Mouse (Mus musculus) midbrain, embryonic 11.5 days (tissue): ENCODE results near the gene Chst14. TPM values are rescaled to one million over a fixed set of nuclear protein-coding genes. Genes with fewer than 3 reads are reported as not detected.

Source experiments
- ATAC-seq: fragments of 200-750 bp; cut with Nextera tagmentation; 2 replicates; pipeline ENCODE4 v1.8.0; 2017; ENCODE audit warnings: moderate TSS enrichment, moderate library complexity; ENCODE audit not compliant: low FRiP score
- DNase-seq: peaks from one replicate; pipeline ENCODE4 v3.0.0; 2015; ENCODE audit warnings: low spot score; ENCODE audit errors: missing footprints
- H3K27ac ChIP-seq: fragments of 300-500 bp; sonication (generic); 2 replicates; pipeline ENCODE4 v1.5.1; 2014; ENCODE audit warnings: low read depth, low read length
- H3K27me3 ChIP-seq: fragments of 300-500 bp; sonication (generic); 2 replicates; pipeline ENCODE4 v1.6.1; 2014; ENCODE audit warnings: mild to moderate bottlenecking, low read length, moderate library complexity, mixed read lengths; ENCODE audit not compliant: control insufficient read depth, insufficient read depth
- H3K36me3 ChIP-seq: fragments of 300-500 bp; sonication (generic); 2 replicates; pipeline ENCODE4 v1.6.1; 2014; ENCODE audit warnings: mild to moderate bottlenecking, low read length, moderate library complexity, mixed read lengths; ENCODE audit not compliant: control insufficient read depth, insufficient read depth
- H3K4me1 ChIP-seq: fragments of 300-500 bp; sonication (generic); 2 replicates; pipeline ENCODE4 v1.6.1; 2014; ENCODE audit warnings: low read length; ENCODE audit not compliant: control insufficient read depth, insufficient read depth
- H3K4me2 ChIP-seq: fragments of 300-500 bp; sonication (generic); 2 replicates; pipeline ENCODE4 v1.6.1; 2014; ENCODE audit warnings: mild to moderate bottlenecking, moderate library complexity
- H3K4me3 ChIP-seq: fragments of 300-500 bp; sonication (generic); 2 replicates; pipeline ENCODE4 v1.5.1; 2014; ENCODE audit warnings: low read depth, low read length
- H3K9ac ChIP-seq: fragments of 300-500 bp; sonication (generic); 2 replicates; pipeline ENCODE4 v1.6.1; 2014; ENCODE audit warnings: low read length
- H3K9me3 ChIP-seq: fragments of 300-500 bp; sonication (generic); 2 replicates; pipeline ENCODE4 v1.6.1; 2016; ENCODE audit warnings: low read length; ENCODE audit not compliant: control insufficient read depth
- WGBS: fragments of 180-500 bp; shearing (Covaris S2); extraction: QIAGEN DNeasy Blood & Tissue Kit; methylation state at CpG from one replicate; pipeline ENCODE4 v1.1.7; 2014; 5-methylcytosine and 5-hydroxymethylcytosine counted together
- polyA plus RNA-seq: library from polyadenylated mRNA; unstranded; fragments of >200 nt; fragmentation: Nextera tagmentation; extraction: Ambion mirVana; gene quantifications from 2 replicates; pipeline ENCODE4 v1.2.1, GENCODE M21; 2014

The Chst14 gene
- polyA plus RNA-seq, 1 experiment from 2014 or later = 17.3 TPM

GRCm38 (mm10) chr2:118913551-118914276 is 12.6 kb upstream of the Chst14 start:
- Histone ChIP-seq H3K27me3 (no peaks in the 10 kb centered on the region), H3K9ac (no peak overlapping the region), H3K4me3 (no peak overlapping the region), H3K4me1 (peaks cover 21% of the 10 kb centered on the region), H3K4me2 (no peak overlapping the region), H3K36me3 (peaks cover 6% of the 10 kb centered on the region; the same call in 1 of the 2 replicates), H3K9me3 (no peaks in the 10 kb centered on the region), H3K27ac (no peak overlapping the region)
- ATAC-seq (no peak), DNase-seq (peak; percentile 81)
- WGBS = 60% methylated on average over 11 of the region's 11 CpGs

- H3K9me3 ChIP-seq = no peaks in the 10 kb centered on the region
- no peak overlapping the region for H3K9ac ChIP-seq
- H3K36me3 ChIP-seq = peaks cover 6% of the 10 kb centered on the region; the same call in 1 of the 2 replicates
- peaks cover 21% of the 10 kb centered on the region for H3K4me1 ChIP-seq
- no peaks in the 10 kb centered on the region for H3K27me3 ChIP-seq
- ATAC-seq (no peak), DNase-seq (peak; percentile 85)
- no peak overlapping the region for H3K27ac ChIP-seq
- no peak overlapping the region for H3K4me3 ChIP-seq
- WGBS = 40% methylated on average over 8 of the region's 8 CpGs
- H3K4me2 ChIP-seq = no peak overlapping the region
Observed at GRCm38 (mm10) chr2:118914685-118915084, 11.6 kb upstream of the Chst14 start.

GRCm38 (mm10) chr2:118916436-118916835 is 9.9 kb upstream of the Chst14 start:
- 90% methylated on average over 17 of the region's 17 CpGs for WGBS
- no peak overlapping the region for H3K4me2 ChIP-seq
- DNase-seq = peak; percentile 31
- no peak for ATAC-seq
- no peak overlapping the region for H3K9ac ChIP-seq
- H3K4me3 ChIP-seq = no peak overlapping the region
- H3K36me3 ChIP-seq = peaks cover 6% of the 10 kb centered on the region; the same call in 1 of the 2 replicates
- H3K27ac ChIP-seq = no peak overlapping the region
- H3K27me3 ChIP-seq = no peaks in the 10 kb centered on the region
- no peaks in the 10 kb centered on the region for H3K9me3 ChIP-seq
- peaks cover 21% of the 10 kb centered on the region for H3K4me1 ChIP-seq

- peaks cover 6% of the 10 kb centered on the region for H3K36me3 ChIP-seq
- DNase-seq (no peak), ATAC-seq (no peak)
- no peak overlapping the region for H3K4me2 ChIP-seq
- H3K4me3 ChIP-seq = no peak overlapping the region
- no peaks in the 10 kb centered on the region for H3K9me3 ChIP-seq
- H3K27ac ChIP-seq = no peak overlapping the region
- peaks cover 13% of the 10 kb centered on the region for H3K4me1 ChIP-seq
- WGBS = 66% methylated on average over 1 of the region's 1 CpGs
- no peaks in the 10 kb centered on the region for H3K27me3 ChIP-seq
- no peak overlapping the region for H3K9ac ChIP-seq
Observed at GRCm38 (mm10) chr2:118918543-118918942, 7.8 kb upstream of the Chst14 start.

- WGBS = 81% methylated on average over 3 of the region's 3 CpGs
- no peak overlapping the region for H3K4me2 ChIP-seq
- H3K4me1 ChIP-seq = no peaks in the 10 kb centered on the region
- H3K4me3 ChIP-seq = no peak overlapping the region
- no peak overlapping the region for H3K27ac ChIP-seq
- no peaks in the 10 kb centered on the region for H3K27me3 ChIP-seq
- ATAC-seq (no peak), DNase-seq (no peak)
- H3K9me3 ChIP-seq = no peaks in the 10 kb centered on the region
- no peak overlapping the region for H3K9ac ChIP-seq
- H3K36me3 ChIP-seq = peaks cover 6% of the 10 kb centered on the region
Observed at GRCm38 (mm10) chr2:118920428-118920827, 5.9 kb upstream of the Chst14 start.

- Histone ChIP-seq H3K4me3 (peak overlapping the region; percentile 64), H3K4me2 (peak overlapping the region; percentile 97), H3K27me3 (no peaks in the 10 kb centered on the region), H3K27ac (no peak overlapping the region), H3K9ac (peak overlapping the region; percentile 84), H3K36me3 (no peaks in the 10 kb centered on the region; the same call in 1 of the 2 replicates), H3K4me1 (peaks cover 24% of the 10 kb centered on the region), H3K9me3 (no peaks in the 10 kb centered on the region)
- ATAC-seq (peak; percentile 72), DNase-seq (no peak)
- WGBS = 1% methylated on average over 6 of the region's 6 CpGs
Observed at GRCm38 (mm10) chr2:118925952-118926351, 344 bp upstream of the Chst14 start.

GRCm38 (mm10) chr2:118926998-118927739 is 873 bp downstream of the Chst14 start:
- Histone ChIP-seq H3K9me3 (no peaks in the 10 kb centered on the region), H3K27me3 (no peaks in the 10 kb centered on the region), H3K4me2 (peak overlapping the region; percentile 97), H3K4me3 (peak overlapping the region; percentile 64), H3K4me1 (peaks cover 25% of the 10 kb centered on the region), H3K36me3 (no peaks in the 10 kb centered on the region; the same call in 1 of the 2 replicates), H3K27ac (no peak overlapping the region; the same call in 1 of the 2 replicates), H3K9ac (peak overlapping the region; percentile 84)
- 37% methylated on average over 31 of the region's 31 CpGs for WGBS
- ATAC-seq = no peak
- DNase-seq = no peak

GRCm38 (mm10) chr2:118941341-118941740 is 15.0 kb downstream of the Chst14 start:
- no peak overlapping the region for H3K4me3 ChIP-seq
- 83% methylated on average over 7 of the region's 7 CpGs for WGBS
- H3K27me3 ChIP-seq = no peaks in the 10 kb centered on the region
- H3K36me3 ChIP-seq = no peaks in the 10 kb centered on the region
- DNase-seq (peak; percentile 33), ATAC-seq (no peak)
- no peak overlapping the region for H3K9ac ChIP-seq
- no peaks in the 10 kb centered on the region for H3K9me3 ChIP-seq
- H3K4me2 ChIP-seq = no peak overlapping the region
- no peak overlapping the region for H3K27ac ChIP-seq
- no peaks in the 10 kb centered on the region for H3K4me1 ChIP-seq

- WGBS = 91% methylated on average over 6 of the region's 6 CpGs
- Histone ChIP-seq H3K27me3 (no peaks in the 10 kb centered on the region), H3K27ac (no peak overlapping the region), H3K4me2 (no peak overlapping the region), H3K36me3 (no peaks in the 10 kb centered on the region), H3K4me1 (no peaks in the 10 kb centered on the region), H3K9ac (no peak overlapping the region), H3K9me3 (no peaks in the 10 kb centered on the region), H3K4me3 (no peak overlapping the region)
- no peak for DNase-seq
- no peak for ATAC-seq
Observed at GRCm38 (mm10) chr2:118943232-118943631, 16.9 kb downstream of the Chst14 start.
